Mouse (Mus musculus): ENCODE results near the gene Zfp93. TPM values are rescaled to one million over a fixed set of nuclear protein-coding genes. Genes with fewer than 3 reads are reported as not detected.
"Not testable (repeated sequence)": the region's sequence is repeated elsewhere in the genome, so short reads cannot be mapped to it uniquely, and the experiment has no call there.

Zfp93 gene
- polyA plus RNA-seq, 1 experiment from 2014 or later, result 9.1 TPM

GRCm38 (mm10) chr7:24274456-24274855 is 4.2 kb downstream of the Zfp93 start:
- Histone ChIP-seq H3K4me3 (no peak overlapping the region), H3K4me1 (peaks cover 5% of the 10 kb centered on the region), H3K36me3 (peaks cover 29% of the 10 kb centered on the region), H3K9me3 (no peaks in the 10 kb centered on the region), H3K27ac (no peak overlapping the region), H3K4me2 (no peak overlapping the region), H3K27me3 (no peaks in the 10 kb centered on the region), H3K9ac (no peak overlapping the region)
- no peak for ATAC-seq (ENCODE audit: insufficient number of reproducible peaks, low FRiP score, low TSS enrichment, low read depth)
- WGBS, result 94% methylated on average over 4 of the region's 4 CpGs

- not testable (repeated sequence) for H3K9me3 ChIP-seq; H3K4me1 ChIP-seq; H3K27me3 ChIP-seq; H3K4me2 ChIP-seq; H3K27ac ChIP-seq; ATAC-seq (ENCODE audit: insufficient number of reproducible peaks, low FRiP score, low TSS enrichment, low read depth); H3K4me3 ChIP-seq; H3K9ac ChIP-seq
- H3K36me3 ChIP-seq, result peaks cover 25% of the 10 kb centered on the region
- WGBS, result 84% methylated on average over 3 of the region's 3 CpGs
Measured at GRCm38 (mm10) chr7:24278771-24279170, 8.6 kb downstream of the Zfp93 start.

GRCm38 (mm10) chr7:24280031-24280857 is 10.0 kb downstream of the Zfp93 start:
- Histone ChIP-seq H3K9ac (no peak overlapping the region), H3K9me3 (no peaks in the 10 kb centered on the region), H3K27ac (no peak overlapping the region), H3K27me3 (no peaks in the 10 kb centered on the region), H3K4me3 (no peak overlapping the region), H3K4me2 (no peak overlapping the region), H3K36me3 (peaks cover 10% of the 10 kb centered on the region), H3K4me1 (no peaks in the 10 kb centered on the region)
- WGBS, result 53% methylated on average over 10 of the region's 10 CpGs
- ATAC-seq (ENCODE audit: insufficient number of reproducible peaks, low FRiP score, low TSS enrichment, low read depth), result no peak

- no peak overlapping the region for H3K4me3 ChIP-seq
- H3K9ac ChIP-seq, result no peak overlapping the region
- H3K4me1 ChIP-seq, result no peaks in the 10 kb centered on the region
- ATAC-seq (ENCODE audit: insufficient number of reproducible peaks, low FRiP score, low TSS enrichment, low read depth), result no peak
- H3K9me3 ChIP-seq, result no peaks in the 10 kb centered on the region
- H3K27me3 ChIP-seq, result no peaks in the 10 kb centered on the region
- no peak overlapping the region for H3K4me2 ChIP-seq
- peaks cover 6% of the 10 kb centered on the region for H3K36me3 ChIP-seq
- H3K27ac ChIP-seq, result no peak overlapping the region
- WGBS, result 50% methylated on average over 4 of the region's 4 CpGs
Measured at GRCm38 (mm10) chr7:24280858-24281145, 10.6 kb downstream of the Zfp93 start.

- H3K4me3 ChIP-seq, result no peak overlapping the region
- H3K27ac ChIP-seq, result no peak overlapping the region
- H3K36me3 ChIP-seq, result peaks cover 33% of the 10 kb centered on the region
- no peak overlapping the region for H3K4me2 ChIP-seq
- 47% methylated on average over 4 of the region's 4 CpGs for WGBS
- H3K9me3 ChIP-seq, result no peaks in the 10 kb centered on the region
- no peaks in the 10 kb centered on the region for H3K27me3 ChIP-seq
- H3K4me1 ChIP-seq, result no peaks in the 10 kb centered on the region
- no peak overlapping the region for H3K9ac ChIP-seq
- ATAC-seq (ENCODE audit: insufficient number of reproducible peaks, low FRiP score, low TSS enrichment, low read depth), result no peak
Measured at GRCm38 (mm10) chr7:24286090-24286489, 15.9 kb downstream of the Zfp93 start.

- no peak for ATAC-seq (ENCODE audit: insufficient number of reproducible peaks, low FRiP score, low TSS enrichment, low read depth)
- 76% methylated on average over 4 of the region's 4 CpGs for WGBS
- no peak overlapping the region for H3K4me3 ChIP-seq
Measured at GRCm38 (mm10) chr7:24286916-24287315, 16.7 kb downstream of the Zfp93 start.

GRCm38 (mm10) chr7:24287670-24288069 is 17.4 kb downstream of the Zfp93 start:
- Histone ChIP-seq H3K27ac (no peak overlapping the region), H3K9me3 (0 out of 2 replicates have a peak, but pooled peaks cover 4% of the 10 kb centered on the region), H3K4me1 (no peaks in the 10 kb centered on the region), H3K9ac (no peak overlapping the region), H3K4me3 (no peak overlapping the region), H3K4me2 (no peak overlapping the region), H3K27me3 (no peaks in the 10 kb centered on the region), H3K36me3 (peaks cover 49% of the 10 kb centered on the region)
- WGBS, result 86% methylated on average over 5 of the region's 5 CpGs
- ATAC-seq (ENCODE audit: insufficient number of reproducible peaks, low FRiP score, low TSS enrichment, low read depth), result no peak

More at GRCm38 (mm10) chr7:24286916-24287315, 16.7 kb downstream of the Zfp93 start:
- peaks cover 41% of the 10 kb centered on the region for H3K36me3 ChIP-seq
- no peak overlapping the region for H3K9ac ChIP-seq
- H3K9me3 ChIP-seq, result 0 out of 2 replicates have a peak, but pooled peaks cover 4% of the 10 kb centered on the region
- H3K27me3 ChIP-seq, result no peaks in the 10 kb centered on the region
- no peak overlapping the region for H3K27ac ChIP-seq
- no peak overlapping the region for H3K4me2 ChIP-seq
- H3K4me1 ChIP-seq, result no peaks in the 10 kb centered on the region

- H3K4me1 ChIP-seq, result no peaks in the 10 kb centered on the region
- H3K36me3 ChIP-seq, result peaks cover 57% of the 10 kb centered on the region
- H3K4me2 ChIP-seq, result no peak overlapping the region
- no peak overlapping the region for H3K27ac ChIP-seq
- no peak overlapping the region for H3K4me3 ChIP-seq
- H3K27me3 ChIP-seq, result no peaks in the 10 kb centered on the region
- H3K9ac ChIP-seq, result no peak overlapping the region
- ATAC-seq (ENCODE audit: insufficient number of reproducible peaks, low FRiP score, low TSS enrichment, low read depth), result no peak
- H3K9me3 ChIP-seq, result 0 out of 2 replicates have a peak, but pooled peaks cover 4% of the 10 kb centered on the region
- 90% methylated on average over 6 of the region's 6 CpGs for WGBS
Measured at GRCm38 (mm10) chr7:24288512-24288911, 18.3 kb downstream of the Zfp93 start.

GRCm38 (mm10) chr7:24290106-24290693 is 20.0 kb downstream of the Zfp93 start:
- Histone ChIP-seq H3K4me1 (no peaks in the 10 kb centered on the region), H3K27ac (no peak overlapping the region), H3K27me3 (no peaks in the 10 kb centered on the region), H3K9me3 (0 out of 2 replicates have a peak, but pooled peaks cover 4% of the 10 kb centered on the region), H3K4me3 (no peak overlapping the region), H3K36me3 (peaks cover 74% of the 10 kb centered on the region), H3K9ac (no peak overlapping the region), H3K4me2 (no peak overlapping the region)
- no peak for ATAC-seq (ENCODE audit: insufficient number of reproducible peaks, low FRiP score, low TSS enrichment, low read depth)
- WGBS, result 94% methylated on average over 4 of the region's 4 CpGs

GRCm38 (mm10) chr7:24291387-24292090 is 21.3 kb downstream of the Zfp93 start:
- ATAC-seq (ENCODE audit: insufficient number of reproducible peaks, low FRiP score, low TSS enrichment, low read depth), result no peak

GRCm38 (mm10) chr7:24293061-24293851 is 23.0 kb downstream of the Zfp93 start:
- H3K4me3 ChIP-seq, result no peak overlapping the region
- H3K9me3 ChIP-seq, result 0 out of 2 replicates have a peak, but pooled peaks cover 4% of the 10 kb centered on the region
- no peak overlapping the region for H3K4me2 ChIP-seq
- peaks cover 86% of the 10 kb centered on the region for H3K36me3 ChIP-seq
- H3K27ac ChIP-seq, result no peak overlapping the region
- WGBS, result 85% methylated on average over 12 of the region's 12 CpGs
- H3K9ac ChIP-seq, result no peak overlapping the region
- H3K27me3 ChIP-seq, result no peaks in the 10 kb centered on the region
- ATAC-seq (ENCODE audit: insufficient number of reproducible peaks, low FRiP score, low TSS enrichment, low read depth), result no peak
- peaks cover 9% of the 10 kb centered on the region for H3K4me1 ChIP-seq

More at GRCm38 (mm10) chr7:24291387-24292090, 21.3 kb downstream of the Zfp93 start:
- H3K27ac ChIP-seq, result no peak overlapping the region
- 0 out of 2 replicates have a peak, but pooled peaks cover 4% of the 10 kb centered on the region for H3K9me3 ChIP-seq
- H3K36me3 ChIP-seq, result peaks cover 87% of the 10 kb centered on the region
- no peak overlapping the region for H3K9ac ChIP-seq
- no peak overlapping the region for H3K4me2 ChIP-seq
- 90% methylated on average over 27 of the region's 27 CpGs for WGBS
- no peaks in the 10 kb centered on the region for H3K4me1 ChIP-seq
- no peak overlapping the region for H3K4me3 ChIP-seq
- H3K27me3 ChIP-seq, result no peaks in the 10 kb centered on the region
